Mouse (Mus musculus): Measurements from ENCODE around the gene 1700001O22Rik.

Gene 1700001O22Rik

DNA sequence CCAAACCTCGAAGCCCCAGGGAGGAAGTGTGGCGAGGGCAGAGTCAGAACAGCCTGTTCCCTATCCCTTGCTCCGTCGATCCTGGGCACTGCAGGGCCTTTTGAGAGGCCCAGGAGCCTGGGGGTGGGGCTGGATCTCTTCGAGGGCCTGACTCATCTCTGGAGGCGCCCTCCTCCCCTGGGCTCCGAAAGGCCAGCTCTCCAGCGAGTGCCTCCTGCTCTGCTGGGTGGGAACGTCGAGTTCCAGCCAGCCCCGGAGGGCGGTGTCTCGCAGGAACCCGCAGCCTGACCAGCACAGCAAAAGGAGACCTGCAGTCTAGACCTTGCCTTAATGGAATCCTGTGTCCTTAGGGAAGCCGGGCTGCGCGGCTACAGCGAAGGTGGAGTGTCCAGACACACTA is 50.2 kb downstream of the 1700001O22Rik start:
- DNase-seq (ENCODE audit: low spot score in 2 of 2), result peak in 1 of 2 experiments; percentile 58

DNA sequence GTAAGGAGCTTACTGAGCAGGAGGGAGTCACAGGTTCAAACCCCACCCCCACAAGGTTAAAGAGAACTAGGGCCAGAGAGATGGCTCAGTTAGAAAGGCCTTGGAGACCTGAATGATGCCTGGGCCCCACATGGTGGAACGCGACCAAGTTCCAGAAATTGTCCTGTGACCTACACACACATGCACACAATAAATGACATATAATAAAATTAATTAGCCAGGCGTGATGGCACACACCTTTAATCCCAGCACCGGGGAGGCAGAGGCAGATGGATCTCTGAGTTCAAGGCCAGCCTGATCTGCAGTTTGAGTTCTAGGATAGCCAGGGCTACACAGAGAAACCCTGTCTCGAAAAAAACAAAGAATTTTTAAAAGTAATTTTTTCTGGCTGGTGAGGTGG is 51.0 kb downstream of the 1700001O22Rik start:
- no peak for DNase-seq (ENCODE audit: low spot score in 2 of 2)

DNA sequence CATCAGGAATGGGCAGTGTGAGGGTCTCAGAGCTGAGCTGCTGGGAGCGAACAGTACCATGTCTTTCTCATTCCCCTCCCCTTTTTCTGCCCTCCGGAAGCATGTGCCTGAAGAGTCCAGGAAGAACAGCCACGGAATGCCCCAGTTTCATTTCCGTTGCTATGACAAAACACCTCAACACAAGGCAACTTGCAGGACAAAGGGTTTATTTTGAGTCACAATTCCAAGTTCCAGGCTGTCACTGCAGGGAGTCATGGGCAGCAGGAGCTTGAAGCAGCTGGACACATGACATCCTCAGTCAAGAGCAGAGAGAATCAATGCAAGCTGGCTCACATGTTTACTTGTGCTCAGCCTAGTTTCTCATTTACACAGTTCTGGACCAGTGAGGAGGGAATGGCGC is 53.4 kb downstream of the 1700001O22Rik start:
- no peak for DNase-seq (ENCODE audit: low spot score in 2 of 2)

DNA sequence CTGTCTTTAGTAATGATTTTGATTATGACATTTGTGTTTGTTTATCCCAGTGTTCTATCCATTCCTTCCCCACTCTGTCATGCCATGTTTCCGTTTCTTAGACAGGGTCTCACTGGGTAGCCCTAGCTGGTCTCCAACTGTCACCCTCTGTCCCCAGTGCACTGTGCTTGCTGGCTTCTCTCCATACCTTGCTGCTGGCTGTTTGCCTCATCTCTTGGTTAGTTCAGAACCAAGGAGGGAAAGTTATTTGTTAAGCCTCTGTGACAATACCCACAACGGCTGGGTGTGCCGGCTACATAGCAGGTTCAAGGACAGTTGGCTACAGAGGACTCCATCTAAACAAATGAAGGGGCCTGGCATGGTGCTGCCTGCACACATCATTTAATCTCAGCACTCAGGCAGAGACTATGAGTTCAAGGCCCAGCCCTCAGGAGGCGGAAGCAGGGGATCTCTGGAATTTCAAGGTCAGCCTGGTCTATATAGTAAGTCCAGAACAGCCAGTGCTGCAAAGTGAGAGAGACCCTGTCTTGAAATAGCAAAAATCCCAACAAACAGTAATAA is 55.8 kb downstream of the 1700001O22Rik start:
- no peak for DNase-seq (ENCODE audit: low spot score in 2 of 2)

Data from right cerebral cortex, postnatal 10 days (tissue).